Mouse (Mus musculus): ENCODE measurements around the gene Nppa. TPM values are rescaled to one million over a fixed set of nuclear protein-coding genes. Genes with fewer than 3 reads are reported as not detected.

The Nppa gene
- polyA plus RNA-seq, 1 experiment, result 0.41 TPM

- DNase-seq (ENCODE audit: low spot score), result no peak
Observed at GRCm38 (mm10) chr4:148051046-148051776, 50.7 kb downstream of the Nppa start.

Other genes with a start within 250 kb of the Nppa start
- 8.7 and 9.8 TPM in 2 replicates for gene Zfp984, start 190.9 kb upstream of the Nppa start, polyA plus RNA-seq (2012; rRNA removed)
- 5.5 and 6.2 TPM in 2 replicates for gene Zfp933, start 152.4 kb upstream of the Nppa start, polyA plus RNA-seq (2012; rRNA removed)
- 43.3 and 57.4 TPM in 2 replicates for gene Miip, start 131.9 kb upstream of the Nppa start, polyA plus RNA-seq (2012; rRNA removed)
- 6.8 and 7.6 TPM in 2 replicates for gene Fv1, start 131.7 kb upstream of the Nppa start, polyA plus RNA-seq (2012; rRNA removed)
- gene Mfn2, start 96.0 kb upstream of the Nppa start, polyA plus RNA-seq (2012; rRNA removed), result 49.7 and 68.9 TPM in 2 replicates
- 42.5 and 50.1 TPM in 2 replicates for gene Plod1, start 64.0 kb upstream of the Nppa start, polyA plus RNA-seq (2012; rRNA removed)
- 47.0 and 48.2 TPM in 2 replicates for gene 2510039O18Rik, start 59.8 kb upstream of the Nppa start, polyA plus RNA-seq (2012; rRNA removed)
- 0.09 TPM in 1 of 2 replicates, not detected in the other for gene Nppb, start 14.9 kb upstream of the Nppa start, polyA plus RNA-seq (2012; rRNA removed)
- 8.5 and 9.6 TPM in 2 replicates for gene Clcn6, start 38.1 kb downstream of the Nppa start, polyA plus RNA-seq (2012; rRNA removed)
- 24.7 and 29.1 TPM in 2 replicates for gene Mthfr, start 38.4 kb downstream of the Nppa start, polyA plus RNA-seq (2012; rRNA removed)
- gene Agtrap, start 87.3 kb downstream of the Nppa start, polyA plus RNA-seq (2012; rRNA removed), result 20.4 and 25.4 TPM in 2 replicates
- 25.3 and 28.7 TPM in 2 replicates for gene Mad2l2, start 129.7 kb downstream of the Nppa start, polyA plus RNA-seq (2012; rRNA removed)
- gene Draxin, start 130.0 kb downstream of the Nppa start, polyA plus RNA-seq (2012; rRNA removed), result 0.01 and 0.04 TPM in 2 replicates
- 66.4 and 70.1 TPM in 2 replicates for gene Fbxo6, start 151.4 kb downstream of the Nppa start, polyA plus RNA-seq (2012; rRNA removed)
- gene Fbxo44, start 159.8 kb downstream of the Nppa start, polyA plus RNA-seq (2012; rRNA removed), result 18.3 and 19.0 TPM in 2 replicates
- 3.6 and 4.6 TPM in 2 replicates for gene Fbxo2, start 159.9 kb downstream of the Nppa start, polyA plus RNA-seq (2012; rRNA removed)